Mouse (Mus musculus): Measurements from ENCODE around the gene Rgp1.

Gene Rgp1

DNA sequence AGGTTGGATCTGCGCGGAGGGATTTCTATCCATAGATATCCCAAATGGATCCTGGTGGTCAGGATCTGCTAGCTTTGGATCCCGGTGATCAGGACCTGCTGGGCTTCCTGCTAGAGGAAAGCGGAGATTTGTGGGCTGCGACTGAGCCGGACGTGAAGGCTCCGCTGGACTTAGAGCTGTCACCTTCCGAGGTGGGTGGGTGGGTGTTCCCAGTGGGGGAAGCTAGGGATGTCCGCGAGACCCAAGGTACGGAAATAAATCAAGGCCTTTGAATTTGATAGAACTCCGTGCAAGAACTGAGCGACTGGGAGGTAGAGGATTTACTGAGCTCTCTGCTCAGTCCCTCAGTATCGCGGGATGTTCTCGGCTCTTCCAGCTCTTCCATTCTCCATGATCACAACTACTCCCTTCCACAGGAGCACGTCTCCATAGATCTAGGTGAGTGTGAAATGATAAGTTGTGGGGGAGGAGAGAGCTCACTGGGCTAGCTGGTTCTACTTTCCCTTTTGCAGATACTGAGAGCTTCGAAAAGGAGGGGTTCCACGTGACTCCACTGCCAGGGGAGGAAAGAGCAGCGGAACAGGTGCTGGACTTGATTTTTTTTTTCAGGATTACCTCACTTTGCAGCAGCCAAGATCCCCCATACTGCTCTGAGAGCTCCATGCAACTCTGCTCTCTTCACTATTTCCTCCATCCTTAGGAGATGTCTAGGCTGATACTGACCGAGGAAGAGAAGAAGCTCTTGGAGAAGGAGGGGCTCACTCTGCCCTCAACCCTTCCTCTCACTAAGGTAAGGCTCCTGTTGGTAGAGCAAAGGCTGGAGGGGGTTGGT lies 15.5 kb upstream of the Rgp1 start:
- peak; percentile 94 for DNase-seq

DNA sequence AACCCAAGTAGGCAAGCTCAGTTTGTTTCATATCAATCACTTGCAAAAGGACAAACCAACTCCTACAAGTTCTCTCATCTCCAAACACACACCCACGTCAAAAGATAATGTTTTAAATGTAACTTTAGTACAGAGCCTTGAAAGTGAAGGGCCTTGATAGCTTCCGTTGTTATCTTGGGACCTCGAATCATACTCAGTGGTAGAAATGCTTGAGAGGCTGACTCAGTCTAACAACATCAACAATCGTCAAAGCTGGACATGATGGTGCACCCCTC lies 15.0 kb upstream of the Rgp1 start:
- DNase-seq = no peak

DNA sequence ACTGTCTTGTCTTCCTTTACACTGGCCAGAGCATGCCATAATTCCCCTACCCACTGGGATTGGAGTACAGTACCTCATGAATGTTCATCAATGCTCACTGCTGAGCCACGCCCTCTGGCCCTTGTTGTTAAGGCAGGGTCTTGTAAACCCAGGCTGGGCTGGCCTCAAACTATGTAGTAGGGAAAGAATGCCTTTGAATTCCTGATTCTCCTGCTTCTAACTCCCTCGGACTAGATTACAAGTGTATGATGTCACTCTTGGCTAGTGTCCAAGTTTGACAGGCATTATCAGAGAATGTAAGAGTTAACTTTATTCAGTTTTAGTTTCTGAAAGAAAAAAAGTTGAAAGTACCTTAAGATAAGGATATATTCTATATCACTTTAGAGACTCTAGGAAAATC lies 14.3 kb upstream of the Rgp1 start:
- no peak for DNase-seq

DNA sequence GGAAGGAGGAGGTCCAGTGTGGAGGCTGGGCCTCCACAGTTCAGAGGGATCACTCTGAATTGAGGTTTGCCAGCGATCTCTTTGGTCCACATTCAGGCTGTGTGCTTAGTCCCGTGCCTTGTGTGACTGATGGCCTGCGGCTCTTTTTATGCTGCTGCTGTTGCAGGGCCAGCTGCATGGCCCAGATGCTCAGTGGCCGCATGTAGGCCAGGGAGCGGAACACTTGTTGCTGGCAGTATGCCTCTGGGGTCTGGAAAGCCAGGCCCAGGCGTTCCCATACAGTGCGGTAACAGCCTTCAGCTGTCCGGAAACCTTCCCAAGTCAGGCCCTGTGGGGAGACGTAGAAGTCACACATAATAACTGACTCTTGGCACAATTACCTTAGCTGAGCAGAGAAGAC lies 11.4 kb upstream of the Rgp1 start:
- DNase-seq = peak; percentile 92

DNA sequence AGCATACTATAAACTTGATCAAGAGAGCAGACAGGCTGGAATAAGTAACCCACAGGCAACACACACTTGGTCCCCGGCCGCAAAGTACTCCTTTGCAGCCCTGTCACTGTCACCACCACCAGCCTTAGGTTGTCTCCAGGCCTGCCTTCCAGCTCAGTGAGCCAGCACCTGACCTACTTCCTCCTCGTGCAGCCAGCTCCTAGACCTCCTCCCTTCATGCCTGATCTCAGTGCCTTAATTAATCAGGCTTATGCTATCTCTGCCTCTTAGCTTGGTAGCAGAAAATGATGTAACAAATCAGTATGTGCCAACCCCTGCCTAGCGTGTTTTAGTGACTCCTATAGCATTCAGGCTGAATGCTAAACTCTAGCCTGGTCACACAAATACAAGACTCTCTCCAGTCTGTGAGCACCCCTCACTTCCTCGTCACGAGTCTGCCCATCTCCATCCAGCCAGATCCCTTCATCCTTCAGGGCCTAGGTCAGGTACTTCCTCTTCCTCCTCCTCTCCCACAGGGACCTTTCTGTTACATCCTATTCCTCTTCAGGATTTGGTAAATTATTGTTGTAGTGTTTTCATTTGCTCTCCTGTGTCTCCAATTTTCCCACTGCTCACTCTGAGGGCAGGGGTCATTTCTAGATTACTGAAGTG lies 7.0 kb upstream of the Rgp1 start:
- DNase-seq = peak; percentile 83

DNA sequence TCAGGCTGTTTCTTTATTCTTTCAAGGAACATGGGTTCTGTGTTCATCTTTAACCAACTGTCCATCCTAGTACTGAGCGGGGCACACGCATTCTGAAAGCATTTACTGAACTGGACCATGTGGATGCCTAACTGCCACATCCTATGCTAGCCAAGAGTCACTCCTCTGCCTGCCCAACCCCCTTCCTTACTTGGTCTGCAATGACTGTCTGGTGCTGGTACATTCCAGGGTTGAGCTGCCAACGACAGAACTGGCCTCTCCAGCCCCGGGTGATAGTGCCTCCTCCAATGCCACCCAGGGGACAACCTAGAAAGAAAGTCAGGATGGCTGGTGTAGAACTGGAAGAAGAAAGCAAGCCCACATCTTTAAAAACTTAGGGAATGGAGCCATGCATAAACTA lies 5.0 kb upstream of the Rgp1 start:
- DNase-seq = peak; percentile 94

DNA sequence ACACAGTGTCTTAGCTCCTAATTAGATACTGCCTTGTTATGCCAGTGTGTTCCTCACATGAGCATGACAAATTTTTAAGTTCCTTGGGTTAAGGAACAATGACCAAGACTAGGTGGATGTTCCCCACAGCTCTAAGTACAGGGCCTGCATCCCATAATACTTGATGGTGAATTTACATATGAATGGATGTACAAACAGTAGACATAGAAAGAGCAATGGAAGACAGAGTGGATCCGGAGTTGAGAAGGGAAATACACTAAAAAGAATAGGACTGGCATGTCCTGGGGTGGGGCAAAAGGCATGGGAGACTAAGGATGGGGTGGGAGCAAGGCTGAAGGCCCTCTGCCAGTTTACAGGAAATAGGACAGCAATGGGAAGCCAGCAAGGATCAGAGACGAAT lies 3.2 kb upstream of the Rgp1 start:
- peak; percentile 85 for DNase-seq

DNA sequence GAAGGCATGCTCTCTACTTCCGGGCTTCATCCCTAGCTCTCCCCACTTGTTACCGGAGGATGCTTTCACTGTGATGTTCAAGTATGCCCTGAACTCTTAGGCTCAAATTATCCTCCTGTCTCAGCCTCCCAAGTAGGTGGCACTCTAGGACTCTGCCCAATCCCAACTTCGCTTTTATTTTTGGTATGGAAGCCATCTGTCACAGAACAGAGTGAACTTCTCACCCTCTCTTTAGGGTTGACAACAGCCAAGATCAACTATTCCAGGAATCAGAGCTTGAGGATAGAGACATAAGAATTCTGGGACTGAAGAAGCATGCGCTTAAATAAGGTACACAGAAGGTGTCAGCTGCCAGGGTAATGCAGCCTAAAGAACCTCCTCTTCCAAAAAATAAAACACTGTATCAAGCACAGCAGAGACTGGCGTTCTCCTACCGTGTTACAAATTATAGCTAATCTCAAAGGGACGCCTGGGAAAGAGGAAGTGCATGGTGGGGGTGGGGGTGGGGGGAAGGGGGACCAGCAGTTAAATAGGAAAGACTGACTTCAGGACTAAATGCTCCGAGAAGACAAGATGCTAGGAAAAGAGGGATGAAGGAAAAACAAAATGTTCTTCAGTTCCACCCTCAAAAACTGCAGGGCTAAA lies 1.2 kb upstream of the Rgp1 start:
- DNase-seq = peak; percentile 67

DNA sequence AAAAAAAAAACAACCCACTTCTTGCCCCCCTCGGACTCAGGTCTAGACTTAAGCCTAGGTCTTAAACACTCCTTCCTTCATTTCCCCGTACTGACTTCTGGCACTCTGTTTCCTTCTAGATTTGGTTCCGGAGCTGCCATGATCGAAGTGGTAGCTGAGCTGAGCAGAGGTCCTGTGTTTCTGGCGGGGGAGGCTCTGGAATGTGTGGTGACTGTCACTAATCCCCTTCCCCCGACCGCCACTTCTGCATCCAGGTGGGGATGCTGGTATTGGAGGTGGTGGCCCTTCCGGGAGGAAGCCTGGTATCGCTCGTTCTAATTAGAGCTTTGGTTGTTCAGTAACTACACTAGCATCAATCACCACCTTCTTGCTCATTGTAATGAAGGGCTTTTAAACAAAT lies 741 bp downstream of the Rgp1 start:
- peak; percentile 88 for DNase-seq

DNA sequence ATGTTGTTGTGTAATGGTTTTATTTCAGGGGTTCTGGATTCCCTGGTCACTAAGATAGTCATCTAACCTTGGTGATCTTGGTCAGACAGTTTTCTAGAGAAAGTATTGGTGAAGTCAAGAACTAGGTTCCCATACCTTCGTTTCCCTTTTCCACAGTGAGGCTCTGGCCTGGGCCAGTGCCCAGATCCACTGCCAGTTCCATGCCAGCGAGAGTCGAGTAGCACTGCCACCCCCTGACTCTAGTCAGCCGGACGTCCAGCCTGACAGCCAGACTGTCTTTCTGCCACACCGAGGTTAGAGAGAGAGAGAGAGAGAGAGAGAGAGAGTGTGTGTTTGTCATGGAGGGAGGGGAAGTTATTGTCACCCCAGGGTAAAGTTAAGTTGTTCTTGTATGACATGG lies 1.2 kb downstream of the Rgp1 start:
- peak; percentile 84 for DNase-seq

DNA sequence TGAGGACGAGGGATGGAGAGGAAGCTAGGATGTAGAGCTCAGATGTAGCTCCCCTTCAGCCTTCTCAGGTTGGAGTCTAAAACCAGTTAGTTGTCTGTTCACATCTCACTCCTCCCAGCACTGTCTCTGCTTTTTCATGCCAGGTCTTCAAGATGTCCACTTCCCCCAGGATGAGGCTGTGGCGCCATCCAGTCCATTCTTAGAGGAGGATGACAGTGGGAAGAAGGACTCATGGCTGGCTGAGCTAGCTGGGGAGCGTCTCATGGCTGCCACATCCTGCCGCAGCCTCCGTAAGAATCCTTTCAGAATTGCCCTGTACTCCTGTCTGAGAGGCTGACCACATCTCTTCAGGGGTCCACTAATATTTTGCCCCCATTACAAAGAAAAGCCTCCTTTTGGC lies 2.2 kb downstream of the Rgp1 start:
- peak; percentile 84 for DNase-seq

DNA sequence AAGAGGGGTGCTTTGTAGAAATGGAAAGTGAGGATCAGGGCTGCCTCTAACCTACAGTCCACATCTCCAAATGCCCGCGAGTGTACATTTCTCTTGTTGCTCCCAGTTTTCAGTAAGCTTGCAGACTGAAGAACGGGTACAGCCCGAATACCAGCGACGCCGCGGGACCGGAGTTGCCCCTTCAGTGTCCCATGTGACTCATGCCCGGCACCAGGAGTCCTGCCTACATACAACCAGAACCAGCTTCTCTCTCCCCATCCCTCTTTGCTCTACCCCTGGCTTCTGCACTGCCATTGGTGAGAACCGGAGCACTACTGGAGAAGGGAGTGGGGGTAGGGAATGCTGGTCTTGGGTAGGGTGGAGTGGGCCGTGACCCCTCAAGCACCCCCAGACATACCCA lies 2.9 kb downstream of the Rgp1 start:
- peak; percentile 87 for DNase-seq

DNA sequence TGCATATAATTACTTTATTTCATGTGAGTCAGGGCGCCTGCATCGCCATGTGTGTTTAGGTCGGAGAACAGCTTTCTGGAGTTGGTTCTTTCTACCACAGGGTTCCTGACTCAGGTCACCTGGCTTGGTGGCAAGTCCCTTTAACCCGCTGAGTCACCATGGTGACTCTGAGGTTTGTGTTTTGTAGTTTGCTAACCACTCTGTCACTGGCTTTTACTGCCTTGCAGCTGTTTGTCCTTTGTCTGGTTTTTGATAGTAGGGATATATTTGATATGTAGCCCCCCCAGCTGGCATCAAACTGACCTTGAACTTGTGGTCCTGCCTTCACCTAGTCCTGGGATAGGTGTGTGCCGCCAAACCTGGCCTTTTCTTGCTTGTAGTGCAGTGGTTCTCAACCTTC lies 3.7 kb downstream of the Rgp1 start:
- DNase-seq = peak; percentile 76

DNA sequence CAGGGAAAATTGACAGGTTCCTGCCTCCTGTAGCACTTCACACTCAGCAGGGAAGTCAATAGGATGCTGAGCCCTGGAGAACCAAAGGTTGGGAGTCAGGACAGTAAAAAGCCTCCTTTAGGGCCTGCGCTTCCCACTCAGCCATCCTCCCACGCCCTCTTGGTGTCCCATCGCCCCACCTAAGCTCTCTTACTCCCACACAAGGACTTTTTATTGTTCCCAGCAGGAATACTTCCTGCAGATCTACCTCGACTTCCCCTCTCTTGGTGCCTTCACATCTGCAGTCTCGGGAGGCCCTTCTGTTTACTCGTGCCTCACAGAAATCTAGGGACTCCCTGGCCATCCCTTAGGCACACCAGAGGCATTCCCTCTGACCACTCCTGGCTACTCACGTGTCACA lies 4.9 kb downstream of the Rgp1 start:
- peak; percentile 95 for DNase-seq

DNA sequence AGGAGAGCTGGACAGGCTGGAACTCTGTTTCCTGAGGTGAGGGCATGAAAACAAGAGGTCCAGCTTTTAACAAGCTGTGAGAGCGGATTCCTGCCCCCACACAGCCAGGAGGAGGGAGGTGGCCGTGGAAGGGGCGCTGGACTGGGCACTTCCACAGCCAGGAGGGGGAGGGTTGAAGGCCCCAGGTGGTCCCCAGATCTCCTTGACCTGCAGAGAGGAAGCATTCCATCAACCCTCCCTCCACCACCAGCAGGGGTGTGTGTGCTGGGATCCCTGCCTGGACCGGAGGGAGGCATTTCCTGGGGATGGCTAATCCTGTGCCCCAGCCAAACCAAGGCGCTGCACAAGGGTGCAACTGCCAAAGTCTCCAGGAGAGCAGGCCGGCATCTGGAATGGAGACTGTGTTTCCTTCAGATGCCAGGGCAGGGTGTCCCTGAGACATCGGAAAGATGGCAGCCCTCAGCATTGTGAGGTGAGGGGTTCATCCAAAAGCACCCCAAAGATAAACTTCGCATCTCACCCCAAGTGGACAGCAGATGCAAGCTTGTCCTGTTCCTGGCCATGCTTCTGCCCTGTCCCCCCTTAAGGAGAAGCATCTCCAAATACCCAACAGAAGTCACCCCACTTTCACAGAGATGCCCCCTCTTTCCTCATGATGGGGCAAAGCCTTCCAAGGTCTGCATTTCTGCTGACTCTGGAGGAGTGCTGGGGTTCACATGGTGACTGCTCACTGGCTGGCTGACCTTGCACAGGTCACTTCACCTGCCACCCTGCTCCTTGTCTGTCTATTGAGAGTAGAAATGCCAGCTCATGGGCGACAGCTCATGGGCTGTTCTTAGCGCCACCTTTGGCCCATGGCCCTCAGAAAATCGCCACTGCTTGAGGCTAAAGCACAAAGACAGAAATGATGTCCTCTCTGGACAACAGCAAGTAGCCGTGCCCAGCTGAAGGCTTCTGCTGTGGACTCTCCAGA lies 6.2 kb downstream of the Rgp1 start, which contains the start of gene Msmp:
TSS of gene Msmp (minus strand) at position 51 of the 973 bp plus-strand sequence.
- peak; percentile 97 for DNase-seq

DNA sequence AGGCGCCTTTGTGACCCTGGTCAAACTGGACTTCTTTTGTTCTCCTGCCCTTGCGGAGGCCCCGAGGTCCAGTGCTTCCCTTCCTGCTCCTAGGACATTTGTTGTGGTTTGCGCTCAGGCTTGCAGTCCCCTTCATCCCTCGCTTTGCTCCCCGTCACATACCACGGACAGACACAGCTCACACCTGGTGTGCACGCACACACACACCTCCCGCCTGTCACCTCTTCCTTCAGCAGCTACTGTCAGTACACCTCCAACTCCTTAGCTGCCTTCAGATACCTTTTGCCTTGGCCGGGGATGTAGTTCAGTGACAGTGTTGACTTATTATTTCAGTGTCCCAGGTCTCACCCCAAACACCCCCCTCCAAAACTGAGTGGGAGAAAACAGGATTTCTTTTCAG lies 7.2 kb downstream of the Rgp1 start:
- peak; percentile 88 for DNase-seq

DNA sequence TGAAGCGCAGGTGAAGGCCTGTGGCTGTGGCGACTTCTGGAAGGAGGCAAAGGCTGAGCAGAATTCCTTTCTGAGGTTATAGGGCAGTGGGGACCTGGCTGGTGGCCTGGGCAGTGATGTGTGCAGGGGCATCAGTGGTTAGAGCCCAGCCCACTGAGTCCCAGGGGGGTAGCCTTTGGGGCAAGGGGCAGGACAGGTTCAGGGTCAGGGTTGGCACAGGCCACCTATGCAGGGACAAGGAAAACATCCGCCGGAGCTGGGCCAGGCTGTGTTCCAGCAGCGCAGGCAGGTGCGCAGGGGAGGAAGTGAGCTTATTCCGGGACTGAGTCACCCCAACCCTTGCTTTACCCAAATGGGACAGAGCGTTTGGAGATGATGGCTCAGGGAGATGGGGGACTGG lies 7.9 kb downstream of the Rgp1 start:
- peak; percentile 99 for DNase-seq

DNA sequence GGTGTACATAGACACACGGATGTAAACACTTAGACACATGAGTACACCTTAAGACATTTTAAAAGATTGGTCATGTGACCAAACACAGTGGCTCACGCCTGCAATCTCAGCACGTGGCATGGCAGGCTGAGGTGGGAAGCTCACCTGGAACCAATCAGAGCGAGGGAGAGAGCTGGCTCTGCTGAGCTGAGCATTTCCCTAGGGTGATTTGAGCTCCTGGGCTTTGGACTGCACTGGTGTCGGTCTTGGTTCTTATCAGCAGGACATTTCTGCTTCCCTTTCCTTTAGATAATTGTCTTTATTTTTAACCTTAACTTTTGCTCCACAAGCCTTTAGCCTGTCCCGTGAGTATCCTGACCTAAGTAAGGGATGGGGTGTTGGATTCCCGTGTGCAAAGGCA lies 9.2 kb downstream of the Rgp1 start:
- DNase-seq = peak; percentile 98

DNA sequence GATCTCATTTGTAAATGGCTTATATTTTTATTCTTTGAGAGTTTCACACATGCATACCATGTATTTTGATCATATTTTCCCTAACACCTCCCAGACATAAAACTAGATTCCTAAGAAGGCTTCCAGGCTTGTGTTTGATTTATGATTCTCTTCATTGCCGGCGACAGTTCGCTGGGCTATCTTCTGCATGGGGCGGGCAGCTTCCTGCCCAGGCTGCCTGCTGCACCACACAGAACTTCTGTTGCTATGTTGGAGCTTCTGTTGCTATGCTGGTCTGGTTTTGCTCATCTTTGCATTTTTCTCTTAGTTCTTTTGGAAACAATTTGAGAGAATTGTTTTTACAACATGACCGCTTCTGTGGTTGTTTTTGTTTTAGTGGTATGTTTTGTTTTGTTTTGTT lies 13.0 kb downstream of the Rgp1 start:
- no peak for DNase-seq

DNA sequence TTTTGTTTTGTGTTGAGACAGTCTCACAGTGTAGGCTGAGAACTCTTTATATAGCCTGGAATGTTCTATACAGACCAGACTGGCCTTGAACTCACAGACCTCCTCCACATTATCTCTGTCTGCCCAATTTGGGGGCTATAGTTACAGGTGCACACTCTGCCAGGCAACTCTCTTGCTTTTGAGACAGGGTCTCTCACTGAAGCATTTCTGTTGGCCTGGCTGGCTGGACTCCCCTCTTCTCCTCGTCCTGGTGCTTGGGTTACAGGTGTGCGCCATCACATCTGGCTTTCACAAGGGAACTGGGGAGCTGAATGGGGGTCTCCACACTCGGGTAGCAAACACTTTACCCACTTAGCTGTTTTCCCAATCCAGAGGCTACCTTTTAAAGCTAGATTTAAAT lies 13.4 kb downstream of the Rgp1 start:
- peak; percentile 64 for DNase-seq

DNA sequence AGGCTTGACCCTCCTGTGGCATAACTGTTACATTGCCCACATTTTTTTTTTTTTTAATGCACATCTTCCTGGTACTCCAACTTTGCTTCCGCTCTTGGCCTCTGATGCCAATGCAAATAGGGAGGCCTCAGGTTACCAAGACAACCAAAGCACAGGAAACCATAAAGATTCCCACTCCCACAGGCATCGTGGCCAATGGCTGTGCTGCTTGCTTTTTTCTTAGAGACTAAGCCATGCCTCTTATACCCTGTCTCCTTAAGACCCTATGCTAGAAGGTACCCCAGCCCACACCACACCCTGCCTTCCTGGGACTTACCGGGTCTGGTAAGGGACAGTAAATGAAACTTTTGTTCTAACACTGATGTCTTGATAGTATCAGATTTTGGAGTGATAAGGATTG lies 14.9 kb downstream of the Rgp1 start:
- peak; percentile 74 for DNase-seq

DNA sequence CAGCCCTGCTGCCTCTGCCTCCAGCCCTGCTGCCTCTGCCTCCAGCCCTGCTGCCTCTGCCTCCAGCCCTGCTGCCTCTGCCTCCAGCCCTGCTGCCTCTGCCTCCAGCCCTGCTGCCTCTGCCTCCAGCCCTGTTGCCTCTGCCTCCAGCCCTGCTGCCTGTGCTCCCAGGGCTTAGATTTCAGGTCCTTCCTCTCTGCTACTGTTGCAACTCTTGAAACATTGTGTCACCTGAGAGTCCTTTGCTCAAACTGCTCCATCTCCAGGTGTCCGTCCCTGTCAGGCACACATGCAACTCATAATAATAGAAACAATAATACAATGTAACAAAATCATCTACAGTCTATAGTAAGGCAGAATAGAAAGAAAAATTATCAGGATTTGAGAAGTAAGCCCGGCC lies 18.1 kb downstream of the Rgp1 start:
- peak; percentile 76 for DNase-seq

DNA sequence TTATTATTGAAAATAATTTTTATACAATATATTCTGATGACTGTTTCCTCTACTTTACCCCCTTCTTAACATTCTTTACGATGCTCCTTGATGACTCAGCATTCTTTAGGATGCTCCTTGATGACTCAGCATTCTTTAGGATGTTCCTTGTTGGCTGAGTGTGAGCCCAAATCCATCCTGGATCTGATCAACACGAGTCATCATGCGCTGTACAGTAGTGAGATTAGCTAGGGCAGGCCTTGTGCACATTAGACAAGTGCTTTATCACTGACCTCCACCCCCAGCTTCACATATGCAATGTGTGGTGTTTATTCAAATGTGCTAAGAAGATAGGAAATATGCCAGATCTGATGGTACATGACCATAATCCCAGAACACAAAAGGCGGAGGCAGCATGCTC lies 19.7 kb downstream of the Rgp1 start:
- peak; percentile 36 for DNase-seq

Data from heart, adult 11 months (tissue).